Mouse (Mus musculus): ENCODE data around the gene Sept9.

Sept9 gene

DNA sequence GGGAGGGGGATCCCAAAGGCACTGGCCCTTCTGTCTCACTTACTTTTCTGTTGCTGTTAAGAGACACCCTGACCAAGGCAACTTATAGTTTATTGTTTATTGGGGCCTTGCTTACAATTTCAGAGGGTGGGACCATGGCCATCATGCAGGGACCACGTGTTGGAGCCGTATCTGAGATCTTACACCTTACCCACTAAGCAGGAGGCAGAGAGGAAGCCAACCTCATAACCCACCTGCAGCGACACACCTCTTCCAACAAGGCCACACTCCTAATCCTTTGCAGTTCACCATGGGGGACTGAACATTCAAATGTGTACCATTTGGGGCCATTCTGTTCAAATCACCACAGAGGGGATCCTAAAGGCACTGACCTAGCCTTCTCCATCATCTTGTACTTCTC lies 46.4 kb downstream of the Sept9 start:
- DNase-seq (ENCODE audit: low spot score in 2 of 2): no peak

DNA sequence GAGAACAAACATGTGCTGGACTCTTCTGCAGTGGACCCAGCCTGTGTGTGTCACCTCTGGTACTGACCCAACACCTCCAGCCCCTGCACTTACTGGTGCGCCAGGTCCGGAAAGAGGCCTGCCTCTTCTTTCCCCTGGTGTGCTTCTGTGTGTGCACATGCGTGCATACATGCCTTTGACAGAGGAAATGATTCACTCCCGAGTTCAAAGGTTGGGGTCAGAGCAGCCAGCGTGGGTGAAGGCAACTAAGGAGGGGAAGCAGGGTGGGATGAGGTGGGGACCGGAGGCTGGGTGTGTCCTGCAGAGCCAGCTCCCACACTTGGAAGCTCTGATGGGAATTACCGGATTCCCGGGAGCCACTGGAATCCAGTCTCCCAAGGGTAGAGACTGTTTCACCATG lies 46.8 kb downstream of the Sept9 start:
- DNase-seq (ENCODE audit: low spot score in 2 of 2): no peak

DNA sequence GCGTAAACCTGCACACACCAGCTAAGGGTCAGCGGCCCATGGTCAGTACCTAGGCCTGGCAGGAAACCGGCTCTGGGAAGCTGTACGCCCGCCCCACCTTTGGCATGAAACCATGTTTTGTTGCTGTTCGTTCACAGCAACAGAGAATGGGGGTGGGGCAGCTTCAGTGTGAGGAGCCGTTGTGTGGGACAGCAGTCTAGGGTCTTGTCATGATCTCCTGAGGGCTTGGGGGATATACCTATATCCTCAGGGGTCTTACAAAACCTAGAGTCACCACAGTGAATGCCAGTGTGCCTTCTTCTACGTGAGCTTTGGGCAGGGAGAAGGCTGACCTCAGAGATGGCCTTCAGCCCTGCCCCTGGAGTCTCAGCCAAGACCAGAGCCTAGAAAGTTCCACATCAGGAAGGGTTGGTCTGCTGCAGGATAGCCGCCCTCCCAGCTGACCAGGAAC lies 47.5 kb downstream of the Sept9 start:
- no peak for DNase-seq (ENCODE audit: low spot score in 2 of 2)

DNA sequence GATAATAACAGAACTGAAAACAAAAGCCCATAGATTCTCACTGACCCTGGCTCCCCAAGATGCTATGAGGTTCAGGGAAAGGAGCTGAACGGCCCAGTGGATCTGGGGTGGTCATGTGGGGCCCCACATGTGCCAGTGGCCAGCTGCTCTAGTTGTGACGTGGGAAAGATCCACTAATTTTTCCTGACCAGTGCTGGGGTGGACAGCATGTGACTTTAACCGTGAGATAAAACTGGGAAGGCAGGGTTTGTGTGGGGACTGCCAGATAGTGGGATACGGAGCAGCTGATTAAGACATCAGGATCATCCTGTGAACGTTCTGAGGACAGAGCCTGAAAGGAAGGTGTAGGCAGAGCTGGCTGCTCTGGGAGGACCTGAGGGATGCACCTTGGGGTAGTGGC lies 48.1 kb downstream of the Sept9 start:
- no peak for DNase-seq (ENCODE audit: low spot score in 2 of 2)

DNA sequence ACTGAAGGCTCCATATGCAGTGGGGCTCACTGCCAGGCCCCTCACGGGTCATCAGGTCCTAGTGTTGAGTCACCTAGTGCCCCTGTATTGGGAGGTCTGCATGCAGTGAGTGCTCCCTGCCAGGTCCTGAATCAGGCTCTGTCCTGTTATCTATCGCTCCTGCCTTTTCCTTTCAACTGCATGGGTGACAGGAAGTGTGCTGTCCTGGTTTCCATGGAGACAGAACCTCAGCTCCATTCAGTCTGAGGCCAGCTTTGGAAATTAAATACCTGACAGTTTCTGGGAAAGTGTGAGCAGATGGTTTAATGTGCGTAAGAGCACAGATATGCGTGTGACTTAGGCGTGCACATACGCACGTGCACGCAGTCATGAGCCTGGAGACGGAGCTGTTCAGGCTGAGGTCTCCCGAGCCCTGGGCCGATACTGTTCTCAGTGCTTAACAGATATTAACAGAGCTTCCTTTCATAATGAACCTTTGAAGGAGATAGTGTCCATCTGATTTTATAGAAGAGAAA lies 49.3 kb downstream of the Sept9 start:
- DNase-seq (ENCODE audit: low spot score in 2 of 2): no peak

DNA sequence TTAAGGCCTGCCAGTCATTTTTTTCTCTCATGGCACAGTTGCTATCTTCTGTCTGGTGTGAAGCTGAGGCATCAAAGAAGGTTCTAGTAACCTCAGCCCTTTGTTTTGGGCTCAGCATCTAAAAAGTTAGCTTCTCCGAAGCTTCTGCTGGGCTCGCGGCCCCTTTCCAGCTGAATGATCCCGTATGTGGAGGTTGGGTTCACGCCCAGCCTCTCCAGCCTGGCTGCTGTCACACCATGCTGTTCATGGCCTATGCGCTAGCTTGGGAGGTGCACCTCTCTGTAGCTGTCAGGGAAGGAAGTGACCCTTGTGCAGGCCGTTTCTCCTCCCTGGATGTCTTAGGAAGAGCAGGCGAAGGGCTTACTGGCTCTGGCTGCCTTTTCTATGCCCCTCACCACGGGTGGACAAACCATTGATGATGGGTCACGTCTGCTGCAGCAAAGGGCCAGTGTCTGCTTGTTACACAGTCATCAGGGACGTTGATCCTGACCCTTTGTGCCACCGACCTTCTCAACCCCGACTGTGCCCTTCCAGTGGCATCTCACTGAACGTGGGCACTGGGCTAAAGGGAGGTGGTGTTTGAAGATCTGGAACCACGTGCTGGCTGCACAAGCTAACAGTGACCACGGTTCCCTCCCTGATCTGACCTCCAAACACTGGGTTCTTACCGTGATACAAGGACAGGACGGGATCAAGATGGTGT lies 50.0 kb downstream of the Sept9 start:
- DNase-seq (ENCODE audit: low spot score in 2 of 2): no peak

GRCm38 (mm10) chr11:117249985-117250928 lies 50.8 kb downstream of the Sept9 start:
- no peak for DNase-seq (ENCODE audit: low spot score in 2 of 2)

- DNase-seq (ENCODE audit: low spot score in 2 of 2): no peak
Observed at GRCm38 (mm10) chr11:117251755-117252154, 52.3 kb downstream of the Sept9 start.

GRCm38 (mm10) chr11:117252846-117253245 lies 53.4 kb downstream of the Sept9 start:
- no peak for DNase-seq (ENCODE audit: low spot score in 2 of 2)

DNA sequence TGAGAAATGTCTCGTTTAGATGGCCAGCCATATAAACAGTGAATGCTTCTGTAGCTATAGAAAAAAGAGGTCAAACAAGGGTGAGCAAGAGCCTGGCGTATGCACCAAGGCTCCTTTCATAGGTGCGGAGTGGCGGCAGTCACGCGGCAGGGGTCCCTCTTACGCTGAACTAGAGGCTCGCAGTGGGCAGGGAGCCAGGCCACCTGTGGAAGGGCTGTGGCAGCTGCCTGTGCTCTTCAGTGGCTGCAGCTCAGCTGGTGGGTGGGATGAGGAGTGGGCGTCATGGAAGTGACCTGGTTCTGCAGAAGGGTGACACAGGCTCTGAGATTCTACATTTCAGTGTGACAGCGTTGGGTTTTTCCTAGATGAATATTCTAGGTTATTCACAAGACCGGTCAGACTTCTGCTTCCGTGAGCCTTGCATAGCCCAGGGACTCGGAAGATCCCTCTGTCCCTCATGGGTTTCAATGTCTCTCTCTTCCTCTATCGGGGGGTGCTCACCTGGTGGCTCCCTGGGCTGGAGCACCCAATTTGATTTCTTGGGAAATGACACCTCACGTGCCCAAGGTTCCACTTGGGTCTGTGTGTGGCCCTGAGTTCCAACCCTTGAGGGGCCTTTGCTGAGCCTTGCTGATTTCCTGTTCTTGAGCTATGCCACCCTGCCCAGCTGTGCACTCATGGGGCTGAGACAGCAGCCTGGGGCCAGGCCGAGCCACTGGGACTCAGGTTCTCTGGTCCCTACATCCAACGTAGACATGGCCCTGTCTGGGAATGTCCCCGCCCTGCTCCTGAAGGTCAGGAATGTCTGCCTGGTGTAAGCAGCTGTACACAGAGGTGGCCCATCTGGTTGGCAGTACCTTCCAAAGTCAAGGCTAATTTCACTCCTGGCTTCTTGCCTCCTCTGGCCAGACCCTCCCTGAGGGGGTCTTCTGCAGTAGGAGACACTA lies 55.0 kb downstream of the Sept9 start:
- DNase-seq (ENCODE audit: low spot score in 2 of 2): no peak

DNA sequence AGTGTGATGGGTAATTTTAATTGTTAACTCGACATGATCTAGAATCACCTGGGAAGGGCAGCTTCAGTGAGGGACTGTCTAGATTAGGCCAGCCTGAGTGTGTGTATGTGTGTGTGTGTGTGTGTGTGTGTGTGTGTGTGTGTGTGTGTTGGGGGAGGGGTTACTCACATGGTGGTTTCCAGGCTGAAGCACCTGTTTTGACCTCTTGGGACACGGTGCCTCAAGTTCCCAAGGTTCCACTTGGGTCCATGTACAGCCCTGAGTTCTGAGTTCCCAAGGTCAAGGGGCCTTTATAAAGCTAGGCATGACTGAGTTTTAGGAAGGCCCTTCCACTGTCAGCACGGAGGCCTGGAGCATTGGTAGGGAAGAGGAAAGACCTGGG lies 55.6 kb downstream of the Sept9 start:
- no peak for DNase-seq (ENCODE audit: low spot score in 2 of 2)

DNA sequence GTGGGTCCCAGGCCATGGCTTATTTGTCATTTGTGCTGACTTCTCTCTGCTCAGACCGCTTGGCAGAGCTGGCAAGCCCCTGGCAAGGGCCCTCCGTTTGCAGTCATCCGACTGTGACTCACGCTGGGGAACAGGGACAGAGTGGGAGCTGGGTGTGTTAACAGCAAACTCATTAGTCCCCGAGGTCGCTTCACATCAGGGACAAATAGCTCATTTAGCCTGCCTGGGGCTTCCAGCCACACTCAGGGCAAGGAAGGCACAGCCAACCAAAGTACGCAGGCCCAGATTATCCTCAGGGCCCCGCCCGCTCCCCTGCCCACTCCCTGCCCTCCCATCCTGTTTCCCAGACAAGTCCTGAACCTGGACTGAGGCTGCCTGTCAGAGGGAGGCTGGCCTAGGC lies 56.6 kb downstream of the Sept9 start:
- peak in 1 of 2 experiments; percentile 35 for DNase-seq (ENCODE audit: low spot score in 2 of 2)

GRCm38 (mm10) chr11:117256840-117257239 lies 57.4 kb downstream of the Sept9 start:
- DNase-seq (ENCODE audit: low spot score in 2 of 2): no peak

GRCm38 (mm10) chr11:117257266-117257665 lies 57.8 kb downstream of the Sept9 start:
- DNase-seq (ENCODE audit: low spot score in 2 of 2): no peak

DNA sequence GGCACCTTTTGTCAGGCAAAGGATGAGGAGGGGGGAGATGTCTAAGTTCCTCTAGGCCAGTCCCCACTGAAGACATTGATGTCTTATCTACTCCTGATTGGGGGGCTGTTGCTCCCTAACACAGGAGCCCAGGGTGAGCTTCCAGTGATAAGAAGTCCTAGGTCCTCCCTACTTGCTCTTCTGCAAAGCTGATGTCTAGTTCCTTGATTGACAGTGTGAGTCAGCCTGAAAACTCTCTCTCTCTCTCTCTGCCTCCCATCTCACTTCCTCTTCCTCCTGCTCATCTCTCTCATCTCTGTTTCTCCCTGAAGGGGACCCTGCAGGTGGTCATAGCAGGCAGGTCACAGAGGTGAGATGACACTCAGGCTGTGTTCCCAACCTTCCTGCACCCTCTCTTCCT lies 58.4 kb downstream of the Sept9 start:
- DNase-seq (ENCODE audit: low spot score in 2 of 2): no peak

- DNase-seq (ENCODE audit: low spot score in 2 of 2): no peak
Observed at GRCm38 (mm10) chr11:117259178-117259960, 59.9 kb downstream of the Sept9 start.

DNA sequence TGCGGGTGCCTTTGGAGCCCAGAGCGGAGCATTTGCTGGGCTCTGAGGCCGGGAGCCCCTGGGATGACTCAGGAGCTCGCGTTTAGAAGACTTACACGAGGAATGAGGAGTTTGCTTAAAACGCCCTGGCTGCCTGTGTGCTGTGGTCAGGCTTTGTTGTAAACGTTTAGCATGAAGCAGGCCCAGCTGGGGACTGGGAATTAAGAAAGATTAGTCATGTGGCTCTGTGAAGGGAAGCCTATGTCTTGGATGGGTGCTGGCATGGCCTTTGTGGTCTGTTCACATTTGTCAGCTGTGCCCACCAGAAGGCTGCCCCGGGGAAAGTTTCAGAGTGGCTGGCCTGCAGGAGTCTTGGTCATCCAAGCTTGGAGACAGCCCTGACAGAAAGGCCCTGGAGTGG lies 61.2 kb downstream of the Sept9 start:
- no peak for DNase-seq (ENCODE audit: low spot score in 2 of 2)

DNA sequence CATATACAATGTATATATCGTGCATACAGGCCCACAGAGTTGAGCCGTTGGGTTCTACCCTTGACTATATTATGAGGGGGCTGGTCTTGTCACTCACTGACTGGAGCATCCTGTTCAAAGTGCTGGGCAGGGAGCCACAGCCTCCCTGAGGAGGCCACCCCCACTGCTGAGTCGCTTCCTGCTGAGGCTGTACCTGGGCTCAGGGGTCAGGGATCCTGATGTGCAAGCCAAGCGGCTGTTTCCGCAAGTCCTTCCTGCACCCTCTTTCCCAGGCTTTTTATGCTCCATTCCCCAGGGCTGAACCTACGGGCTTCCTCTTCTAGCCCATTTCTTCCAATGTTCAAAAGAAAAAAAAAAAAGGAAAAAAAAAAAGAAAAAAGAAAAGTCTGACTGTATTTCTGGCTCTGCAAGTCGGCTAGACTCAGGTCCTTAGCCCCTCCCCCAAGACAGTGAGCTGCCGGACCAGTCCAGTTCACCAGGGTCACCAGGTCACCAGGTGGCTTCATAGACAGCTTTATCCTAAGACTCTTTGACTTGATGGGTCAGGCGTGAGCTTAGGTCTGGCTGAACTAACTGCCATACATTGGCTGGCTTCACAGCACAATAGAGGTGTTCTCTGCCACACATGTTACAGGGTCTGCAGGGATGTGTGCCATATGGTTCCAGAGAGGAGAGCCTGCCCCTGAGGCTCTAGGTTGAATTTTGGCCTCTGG lies 63.8 kb downstream of the Sept9 start:
- DNase-seq (ENCODE audit: low spot score in 2 of 2): no peak

- no peak for DNase-seq (ENCODE audit: low spot score in 2 of 2)
Observed at GRCm38 (mm10) chr11:117264162-117265021, 64.9 kb downstream of the Sept9 start.

Measured in frontal cortex, postnatal 25 days (tissue).